Mouse (Mus musculus) ES-E14 (cell line): ENCODE measurements around the gene Ncam1. TPM values are rescaled to one million over a fixed set of nuclear protein-coding genes. Genes with fewer than 3 reads are reported as not detected.

Experiments used
- DNase-seq: peaks from one replicate; pipeline ENCODE4 v3.0.0-alpha.2; 2013; ENCODE audit warnings: low read depth, low spot score
- H3K27ac ChIP-seq: 2 replicates; pipeline ENCODE4 v1.5.1; 2012; ENCODE audit warnings: low read depth, mild to moderate bottlenecking, low read length, moderate library complexity, mixed read lengths; ENCODE audit not compliant: poor library complexity, insufficient read depth, severe bottlenecking
- H3K36me3 ChIP-seq: 2 replicates; pipeline ENCODE4 v1.6.1; 2012; ENCODE audit warnings: mild to moderate bottlenecking, low read length, moderate library complexity, mixed read lengths; ENCODE audit not compliant: control insufficient read depth, poor library complexity, insufficient read depth, severe bottlenecking
- H3K4me1 ChIP-seq, 2 experiments: fragments of 150-350 bp in 1 of 2; sonication (generic) in 1 of 2; 2 replicates each; pipeline ENCODE4 v1.6.1; 2012; ENCODE audit warnings: low read length in 2 of 2, mild to moderate bottlenecking in 1 of 2, mixed read lengths in 1 of 2; ENCODE audit not compliant: control insufficient read depth in 2 of 2, insufficient read depth in 2 of 2, poor library complexity in 1 of 2
- H3K4me3 ChIP-seq, 2 experiments: fragments of 150-350 bp in 1 of 2; sonication (generic) in 1 of 2; 2 replicates each; pipeline ENCODE4 v1.5.1; 2012; ENCODE audit warnings: low read length in 2 of 2, low read depth in 1 of 2, mild to moderate bottlenecking in 1 of 2, mixed read lengths in 1 of 2; ENCODE audit not compliant: insufficient read depth in 1 of 2, poor library complexity in 1 of 2, severe bottlenecking in 1 of 2
- H3K9ac ChIP-seq: 2 replicates; pipeline ENCODE4 v1.6.1; 2012; ENCODE audit warnings: low read depth, mild to moderate bottlenecking, low read length, mixed read lengths; ENCODE audit not compliant: poor library complexity, insufficient read depth, severe bottlenecking
- H3K9me3 ChIP-seq: fragments of 150-350 bp; sonication (generic); 2 replicates; pipeline ENCODE4 v1.6.1; 2012; ENCODE audit warnings: low read depth, mild to moderate bottlenecking, low read length; ENCODE audit not compliant: control insufficient read depth, insufficient read depth
- CHD2 ChIP-seq: IDR thresholded peaks from 2 replicates; pipeline ENCODE4 v1.6.1; 2014; ENCODE audit warnings: mild to moderate bottlenecking, low read depth, low read length, inconsistent platforms
- HCFC1 ChIP-seq: IDR thresholded peaks from 2 replicates; pipeline ENCODE4 v1.6.1; 2012; ENCODE audit warnings: low read length, inconsistent platforms, borderline replicate concordance; ENCODE audit not compliant: insufficient read depth
- MAFK ChIP-seq: IDR thresholded peaks from 2 replicates; pipeline ENCODE4 v1.6.1; 2014; ENCODE audit warnings: mild to moderate bottlenecking, low read depth, low read length, inconsistent platforms; ENCODE audit not compliant: insufficient read depth
- ZC3H11A ChIP-seq: IDR thresholded peaks from 2 replicates; pipeline ENCODE4 v1.6.1; 2012; ENCODE audit warnings: low read depth, mild to moderate bottlenecking, inconsistent platforms, low read length, borderline replicate concordance
- ZNF384 ChIP-seq: IDR thresholded peaks from 2 replicates; pipeline ENCODE4 v1.6.1; 2012; ENCODE audit warnings: low read depth, low read length, inconsistent platforms
- in situ Hi-C, 2 experiments: fragments of 600-800 bp; cut with MboI; formaldehyde crosslinking; loops; one replicate each; pipeline ENCODE4 v1.15.1; 2025; ENCODE audit warnings: low sequenced_read_pairs in 2 of 2, inconsistent platforms in 1 of 2; ENCODE audit not compliant: unreplicated experiment in 2 of 2
- total RNA-seq: library from RNA; depleted of rRNA; stranded (reverse); fragments of 300-350 nt; gene quantifications from 2 replicates; pipeline ENCODE4 v1.2.3, GENCODE M21; 2012

The Ncam1 gene
- total RNA-seq, 1 experiment, result 36.8 TPM

DNA sequence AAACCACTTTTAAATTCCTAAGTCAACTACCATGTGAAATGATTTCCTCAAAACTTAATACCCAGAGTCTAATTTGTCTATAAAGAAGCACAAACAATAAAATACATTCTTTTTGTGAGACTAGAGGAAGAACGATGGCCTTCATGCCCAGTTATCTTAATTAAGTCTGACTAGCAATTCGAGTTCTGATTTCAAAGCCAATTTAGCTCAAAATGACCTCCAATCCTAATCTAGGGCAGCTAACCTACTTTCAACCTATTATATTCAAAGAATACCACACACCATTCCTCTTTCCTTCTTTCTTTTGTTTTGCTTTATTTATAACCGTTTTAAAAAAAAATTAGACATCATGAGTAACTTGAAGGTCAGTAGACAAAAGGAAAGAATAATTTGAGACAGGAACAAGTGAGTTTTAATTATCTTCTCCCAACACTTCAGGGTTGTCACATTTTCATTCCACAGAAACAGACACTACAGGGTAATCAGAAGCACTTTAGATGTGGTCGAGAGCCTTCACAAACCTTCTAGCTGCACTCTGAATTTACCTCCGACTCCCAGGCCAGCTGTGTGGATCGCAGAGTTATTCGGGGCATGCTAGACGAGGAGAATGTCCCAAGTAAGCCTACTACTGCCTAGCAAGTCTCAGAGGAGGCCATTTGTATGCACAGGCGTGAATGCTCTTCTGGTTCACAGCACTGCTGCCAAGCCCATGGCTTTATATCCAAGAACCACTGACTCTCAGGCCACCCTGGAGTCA, 17.5 kb downstream of the Ncam1 start:
- TF ChIP-seq ZC3H11A (no peak), MAFK (no peak), ZNF384 (no peak), CHD2 (no peak), HCFC1 (no peak)
- in situ Hi-C loops, result no loop called here
- H3K4me1 ChIP-seq, result no peaks in the 10 kb centered on the region; a peak in 1 of 4 replicates
- no peak overlapping the region for H3K4me3 ChIP-seq
- H3K9me3 ChIP-seq, result no peaks in the 10 kb centered on the region
- H3K36me3 ChIP-seq, result no peaks in the 10 kb centered on the region
- H3K9ac ChIP-seq, result no peak overlapping the region
- no peak overlapping the region for H3K27ac ChIP-seq
- no peak for DNase-seq

DNA sequence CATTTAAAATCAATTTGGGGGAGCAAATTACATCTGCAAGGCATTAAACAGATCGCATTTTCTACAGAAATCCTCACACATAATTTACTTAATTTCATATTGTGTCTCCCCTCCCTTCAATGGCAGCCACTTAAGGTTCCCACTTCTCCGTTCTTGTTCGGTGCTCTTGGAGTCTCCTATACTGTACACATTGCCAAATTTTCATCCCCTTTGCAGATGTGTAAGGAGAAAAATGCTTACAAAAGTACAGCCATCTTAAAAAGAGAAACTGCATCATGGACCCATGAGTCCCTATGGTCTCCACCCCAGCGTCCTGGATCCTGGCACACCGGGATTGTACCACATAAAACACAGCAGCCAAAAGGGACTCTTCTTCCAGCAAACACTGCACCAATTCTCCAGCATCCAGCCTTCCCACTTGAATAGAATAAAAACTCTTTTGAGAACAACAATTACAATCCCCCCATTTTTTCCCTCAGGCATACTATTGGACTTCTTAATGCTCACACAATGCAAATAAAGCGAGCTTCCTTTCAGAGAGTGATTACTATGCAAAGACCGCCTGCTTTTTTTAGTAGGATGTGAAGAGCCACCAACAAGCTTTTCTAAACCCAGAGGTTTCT, 21.6 kb downstream of the Ncam1 start:
- H3K4me1 ChIP-seq, result no peaks in the 10 kb centered on the region; a peak in 1 of 4 replicates
- in situ Hi-C loops, result no loop called here
- H3K36me3 ChIP-seq, result no peaks in the 10 kb centered on the region
- TF ChIP-seq MAFK (no peak), HCFC1 (no peak), CHD2 (no peak), ZNF384 (no peak), ZC3H11A (no peak)
- H3K9ac ChIP-seq, result no peak overlapping the region
- no peak for DNase-seq
- no peak overlapping the region for H3K4me3 ChIP-seq
- no peak overlapping the region for H3K27ac ChIP-seq
- no peaks in the 10 kb centered on the region for H3K9me3 ChIP-seq

DNA sequence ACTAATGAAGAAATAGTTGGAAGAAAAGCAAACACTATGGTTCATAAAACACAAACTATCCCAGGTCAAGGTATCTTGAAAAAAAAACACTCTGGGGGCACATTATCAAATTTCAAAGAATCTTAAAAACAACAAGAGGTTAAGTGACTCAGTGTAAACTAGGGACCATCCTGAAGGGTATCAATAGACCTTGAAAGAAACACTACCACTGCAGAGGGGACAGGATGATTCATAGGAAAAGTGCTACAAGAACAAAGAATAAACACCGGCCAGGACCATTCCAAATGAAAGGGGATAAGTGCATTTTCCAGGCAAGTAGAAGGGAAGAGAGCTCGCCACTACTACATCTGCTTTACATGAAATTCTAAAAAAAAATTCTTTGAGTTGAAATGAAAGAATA, 32.1 kb downstream of the Ncam1 start:
- Histone ChIP-seq H3K4me3 (no peak overlapping the region), H3K27ac (no peak overlapping the region), H3K9me3 (no peaks in the 10 kb centered on the region), H3K36me3 (no peaks in the 10 kb centered on the region), H3K4me1 (no peaks in the 10 kb centered on the region), H3K9ac (no peak overlapping the region)
- DNase-seq, result no peak
- in situ Hi-C loops, result no loop called here
- no peak for TF ChIP-seq CHD2
- TF ChIP-seq ZC3H11A, result no peak
- no peak for TF ChIP-seq ZNF384
- TF ChIP-seq MAFK, result no peak
- no peak for TF ChIP-seq HCFC1

DNA sequence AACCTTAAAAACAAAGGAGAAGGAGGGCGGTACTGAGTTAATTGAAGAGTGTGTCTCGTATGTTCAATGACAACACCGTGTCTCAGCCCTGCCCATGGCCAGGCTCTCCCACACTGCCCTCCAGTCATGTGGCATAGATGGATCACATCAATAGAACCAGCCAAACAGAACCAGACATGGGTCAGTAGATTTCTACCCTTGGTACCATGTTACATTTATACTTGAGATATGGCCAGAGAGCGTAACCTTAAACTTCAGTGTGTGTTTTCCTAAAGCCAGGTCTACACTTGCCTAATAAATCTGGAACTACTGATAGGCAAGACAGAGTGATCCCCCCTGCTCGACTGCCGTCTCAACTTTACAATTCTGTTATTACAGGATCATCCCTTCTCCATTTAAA, 38.2 kb downstream of the Ncam1 start:
- peaks cover 0 to 2% of the 10 kb centered on the region in 2 experiments; a peak in 1 of 4 replicates for H3K4me1 ChIP-seq
- in situ Hi-C loops, result no loop called here
- no peak overlapping the region for H3K4me3 ChIP-seq
- TF ChIP-seq ZC3H11A (no peak), ZNF384 (no peak), CHD2 (no peak), HCFC1 (no peak), MAFK (no peak)
- no peak for DNase-seq
- H3K27ac ChIP-seq, result no peak overlapping the region
- H3K36me3 ChIP-seq, result no peaks in the 10 kb centered on the region
- H3K9me3 ChIP-seq, result no peaks in the 10 kb centered on the region
- H3K9ac ChIP-seq, result no peak overlapping the region
